Comparison of ENCODE assay signal across 8 mouse cellular contexts in genomic region chr17:74293687-74294425, GRCm38 (mm10). TPM values are rescaled to one million over a fixed set of nuclear protein-coding genes. Genes with fewer than 3 reads are reported as not detected.
A peak's percentile ranks its signal among the peaks of the same experiment; 100 is the strongest.
DNase-seq lines count a peak whose midpoint lies in the region; ATAC-seq and TF ChIP-seq lines count a peak whose summit lies in the region.

No protein-coding gene starts in this region.

- peaks cover 49% of the 10 kb centered on the region for H3K79me2 ChIP-seq in CH12.LX (replicated peaks; ENCODE audit: control insufficient read depth, extremely low read depth, insufficient read depth, poor library complexity, severe bottlenecking)

- H3K27ac ChIP-seq in CH12.LX (ENCODE audit: insufficient read depth, low read depth): peak overlapping the region; percentile 56; the same call in 1 of the 2 replicates
- peak overlapping the region; percentile 99 for H3K27ac ChIP-seq in heart, embryonic 15.5 days
- H3K27ac ChIP-seq in midbrain, embryonic 11.5 days (ENCODE audit: low read depth, low read length): peak overlapping the region; percentile 94

- no peak for TF ChIP-seq RAD21 in CH12.LX (IDR thresholded peaks at IDR 0.05; ENCODE audit: low read depth, low read length)

- H3K4me2 ChIP-seq in CH12.LX (ENCODE audit: insufficient read depth, low read depth, poor library complexity, severe bottlenecking): peak overlapping the region; percentile 95
- peak overlapping the region; percentile 83 for H3K4me2 ChIP-seq in heart, embryonic 15.5 days
- peak overlapping the region; percentile 79 for H3K4me2 ChIP-seq in midbrain, embryonic 11.5 days

- no peak for ATAC-seq in heart, embryonic 15.5 days (replicated peaks; ENCODE audit: insufficient number of reproducible peaks, insufficient read depth, low FRiP score, low read depth)
- ATAC-seq in midbrain, embryonic 11.5 days (ENCODE audit: low FRiP score): peak; percentile 1

- peak overlapping the region; percentile 98 for H3K9ac ChIP-seq in CH12.LX (ENCODE audit: insufficient read depth, low read depth)
- H3K9ac ChIP-seq in heart, embryonic 15.5 days: peak overlapping the region; percentile 95
- H3K9ac ChIP-seq in midbrain, embryonic 11.5 days (ENCODE audit: low read length): peak overlapping the region; percentile 85

- no peak for TF ChIP-seq EP300 in CH12.LX (IDR thresholded peaks at IDR 0.05; ENCODE audit: low read length)

- H3K4me3 ChIP-seq in CH12.LX (replicated peaks in 1 of 3; ENCODE audit: low read depth in 2 of 3, low read length in 2 of 3, poor library complexity in 1 of 3): peak overlapping the region; percentile 81 to 90 (median 87)
- H3K4me3 ChIP-seq in heart, embryonic 15.5 days: peak overlapping the region; percentile 92
- peak overlapping the region; percentile 91 for H3K4me3 ChIP-seq in midbrain, embryonic 11.5 days (ENCODE audit: low read depth, low read length)

- in situ Hi-C loops in CH12.LX (cut with MboI; ENCODE audit: low pct_ligation_motif_present, low pct_unique_long_range_greater_than_20kb, low sequenced_read_pairs): no loop called here

- peaks cover 5 to 20% of the 10 kb centered on the region in 2 experiments for H3K36me3 ChIP-seq in CH12.LX (replicated peaks in 1 of 2; ENCODE audit: control insufficient read depth in 1 of 2, insufficient read depth in 1 of 2, low read length in 1 of 2)
- H3K36me3 ChIP-seq in heart, embryonic 15.5 days: no peaks in the 10 kb centered on the region; the same call in 1 of the 2 replicates
- H3K36me3 ChIP-seq in midbrain, embryonic 11.5 days (ENCODE audit: control insufficient read depth, insufficient read depth, low read length): 0 out of 2 replicates have a peak, but pooled peaks cover 2% of the 10 kb centered on the region

- WGBS in heart, embryonic 15.5 days: 2% methylated on average over 18 of the region's 18 CpGs
- WGBS in midbrain, embryonic 11.5 days: 1% methylated on average over 18 of the region's 18 CpGs

- dilution Hi-C loops in CH12.LX (cut with MboI; ENCODE audit: extremely low pct_ligation_motif_present, extremely low pct_unique_long_range_greater_than_20kb, low sequenced_read_pairs): no loop called here

- no peaks in the 10 kb centered on the region for H3K27me3 ChIP-seq in CH12.LX (replicated peaks)
- no peaks in the 10 kb centered on the region for H3K27me3 ChIP-seq in heart, embryonic 15.5 days
- no peaks in the 10 kb centered on the region for H3K27me3 ChIP-seq in midbrain, embryonic 11.5 days (ENCODE audit: control insufficient read depth, insufficient read depth, low read length)

- no peak for TF ChIP-seq POLR2A in CH12.LX (IDR thresholded peaks at IDR 0.05; ENCODE audit: low read depth, low read length)

- peak; percentile 70 for DNase-seq in adrenal gland, adult 2 months
- no peak for DNase-seq in adrenal gland, adult 18-20 months (ENCODE audit: low spot score in 2 of 2)
- peak; percentile 37 for DNase-seq in CH12.LX (ENCODE audit: extremely low read depth)
- DNase-seq in embryo, embryonic 9.5 days (ENCODE audit: extremely low spot score): peak; percentile 56
- peak; percentile 17 to 43 for DNase-seq in kidney, postnatal 25 days
- peak; percentile 97 for DNase-seq in midbrain, embryonic 11.5 days (ENCODE audit: low spot score, missing footprints)
- peak; percentile 19 to 31 for DNase-seq in thymus, adult 18-20 months

- peaks cover 3 to 34% of the 10 kb centered on the region in 2 experiments; a peak in 3 of 4 replicates for H3K4me1 ChIP-seq in CH12.LX (ENCODE audit: control insufficient read depth in 1 of 2, insufficient read depth in 2 of 2)
- peaks cover 28% of the 10 kb centered on the region for H3K4me1 ChIP-seq in heart, embryonic 15.5 days (replicated peaks)
- peaks cover 13% of the 10 kb centered on the region for H3K4me1 ChIP-seq in midbrain, embryonic 11.5 days (ENCODE audit: control insufficient read depth, insufficient read depth, low read length)

- peaks cover 2% of the 10 kb centered on the region for H3K9me3 ChIP-seq in CH12.LX (replicated peaks; ENCODE audit: low read length)
- H3K9me3 ChIP-seq in heart, embryonic 15.5 days (replicated peaks): no peaks in the 10 kb centered on the region
- no peaks in the 10 kb centered on the region for H3K9me3 ChIP-seq in midbrain, embryonic 11.5 days (ENCODE audit: control insufficient read depth, low read length)

- no peak for TF ChIP-seq CTCF in CH12.LX (conservative IDR thresholded peaks at IDR 0.05 in 1 of 2, IDR thresholded peaks at IDR 0.05 in 1 of 2; ENCODE audit: low read depth in 2 of 2, low read length in 2 of 2)

TF ChIP-seq in CH12.LX, 34 proteins besides CTCF, POLR2A, EP300 and RAD21:
- TF ChIP-seq KAT2A (IDR thresholded peaks at IDR 0.05; ENCODE audit: insufficient replicate concordance, low read length) (no peak), USF2 (conservative IDR thresholded peaks at IDR 0.05; ENCODE audit: low read depth, low read length) (no peak), ZNF384 (IDR thresholded peaks at IDR 0.05; ENCODE audit: low read depth, low read length) (peak; percentile 53), POLR2AphosphoS2 (IDR thresholded peaks at IDR 0.05; ENCODE audit: low read depth, low read length) (no peak), MXI1 (IDR thresholded peaks at IDR 0.05; ENCODE audit: low read depth, low read length) (peak; percentile 60), NRF1 (IDR thresholded peaks at IDR 0.05; ENCODE audit: low read depth, low read length) (no peak), MYC (IDR thresholded peaks at IDR 0.05; ENCODE audit: low read depth, low read length) (0 out of 2 replicates have a peak, but pooled peaks have one; percentile 43), SIN3A (IDR thresholded peaks at IDR 0.05; ENCODE audit: low read length) (peak; percentile 61; the same call in 1 of the 2 replicates), IRF4 (IDR thresholded peaks at IDR 0.05; ENCODE audit: low read depth, low read length) (no peak), RCOR1 (conservative IDR thresholded peaks at IDR 0.05; ENCODE audit: low read depth, low read length) (no peak), MAFK (IDR thresholded peaks at IDR 0.05; ENCODE audit: insufficient replicate concordance, low read length) (no peak), MAX (IDR thresholded peaks at IDR 0.05; ENCODE audit: low read length) (peak; percentile 29; the same call in 1 of the 2 replicates), SMC3 (IDR thresholded peaks at IDR 0.05; ENCODE audit: low read depth, low read length) (no peak), ELF1 (IDR thresholded peaks at IDR 0.05; ENCODE audit: low read depth, low read length) (no peak), MEF2A (IDR thresholded peaks at IDR 0.05; ENCODE audit: borderline replicate concordance, low read depth, low read length) (no peak), NELFE (IDR thresholded peaks at IDR 0.05; ENCODE audit: low read depth, low read length) (no peak), TBP (conservative IDR thresholded peaks at IDR 0.05; ENCODE audit: low read depth, low read length) (no peak), CHD1 (IDR thresholded peaks at IDR 0.05; ENCODE audit: low read depth, low read length) (peak; percentile 61; the same call in 1 of the 2 replicates), ZC3H11A (IDR thresholded peaks at IDR 0.05; ENCODE audit: low read depth, low read length) (no peak), BHLHE40 (IDR thresholded peaks at IDR 0.05; ENCODE audit: low read depth, low read length) (no peak), UBTF (IDR thresholded peaks at IDR 0.05; ENCODE audit: low read depth, low read length) (no peak), TCF12 (IDR thresholded peaks at IDR 0.05; ENCODE audit: low read depth, low read length) (no peak)

RNA-seq across cellular contexts. Expression of gene Memo1, which starts 1.5 kb away (rescaled TPM):
- total RNA-seq in adrenal gland, adult 2 months (2021): 100 to 1,000 TPM; 100 to 104 TPM
- polyA plus RNA-seq in adrenal gland, adult 2 months (2012; rRNA removed): 57.4 and 61.3 TPM in 2 replicates
- total RNA-seq in adrenal gland, adult 18-20 months (2021): 100 to 1,000 TPM in 1 of 2 experiments, 10 to 100 TPM in 1; 76.5 to 101 TPM
- total RNA-seq in CH12.LX (2012; rRNA removed) (47.7 and 64.8 TPM in 2 replicates), CH12.LX (2014; rRNA removed) (133 and 160 TPM in 2 replicates)
- polyA plus RNA-seq in CH12.LX (2012; ENCODE audit: insufficient read length, low read depth): 76.4 and 83.7 TPM in 2 replicates
- 59.8 and 64.1 TPM in 2 replicates for polyA plus RNA-seq in heart, embryonic 15.5 days (2015; fragmentation: Nextera tagmentation; extraction: Ambion mirVana)
- 85.9 and 90.2 TPM in 2 replicates for polyA plus RNA-seq in midbrain, embryonic 11.5 days (2014; fragmentation: Nextera tagmentation; extraction: Ambion mirVana)

RNA-seq across cellular contexts. Expression of gene Dpy30, which starts 29.9 kb away (rescaled TPM):
- 10 to 100 TPM; 78.9 to 85.8 TPM for total RNA-seq in adrenal gland, adult 2 months (2021)
- polyA plus RNA-seq in adrenal gland, adult 2 months (2012; rRNA removed): 26.9 and 34.0 TPM in 2 replicates
- 10 to 100 TPM; 70.1 to 77.2 TPM for total RNA-seq in adrenal gland, adult 18-20 months (2021)
- 66.7 and 87.4 TPM in 2 replicates for total RNA-seq in CH12.LX (2012; rRNA removed)
- 156 and 170 TPM in 2 replicates for total RNA-seq in CH12.LX (2014; rRNA removed)
- 184 and 244 TPM in 2 replicates for polyA plus RNA-seq in CH12.LX (2012; ENCODE audit: insufficient read length, low read depth)
- polyA plus RNA-seq in heart, embryonic 15.5 days (2015; fragmentation: Nextera tagmentation; extraction: Ambion mirVana): 156 and 195 TPM in 2 replicates
- 276 and 277 TPM in 2 replicates for polyA plus RNA-seq in midbrain, embryonic 11.5 days (2014; fragmentation: Nextera tagmentation; extraction: Ambion mirVana)

RNA-seq across cellular contexts. Expression of gene Spast, which starts 44.9 kb away (rescaled TPM):
- 10 to 100 TPM; 26.1 to 33.4 TPM for total RNA-seq in adrenal gland, adult 2 months (2021)
- 11.0 and 12.5 TPM in 2 replicates for polyA plus RNA-seq in adrenal gland, adult 2 months (2012; rRNA removed)
- 10 to 100 TPM; 28.6 to 30.5 TPM for total RNA-seq in adrenal gland, adult 18-20 months (2021)
- total RNA-seq in CH12.LX (2012; rRNA removed) (15.0 and 17.3 TPM in 2 replicates), CH12.LX (2014; rRNA removed) (26.8 and 30.8 TPM in 2 replicates)
- 19.5 and 21.7 TPM in 2 replicates for polyA plus RNA-seq in CH12.LX (2012; ENCODE audit: insufficient read length, low read depth)
- polyA plus RNA-seq in heart, embryonic 15.5 days (2015; fragmentation: Nextera tagmentation; extraction: Ambion mirVana): 12.6 and 14.2 TPM in 2 replicates
- polyA plus RNA-seq in midbrain, embryonic 11.5 days (2014; fragmentation: Nextera tagmentation; extraction: Ambion mirVana): 46.8 and 48.8 TPM in 2 replicates

Comparison
In these comparisons a context has a peak if more than half of its experiments do, and no peak if none do; other contexts are left out.
1. DNase-seq: peak in adrenal gland, adult 2 months (single experiment), CH12.LX (single experiment), embryo, embryonic 9.5 days (single experiment), kidney, postnatal 25 days (2 of 2), midbrain, embryonic 11.5 days (single experiment) and thymus, adult 18-20 months (2 of 2); none in adrenal gland, adult 18-20 months (0 of 2).
2. Peak in every context shown above with its lines, with median percentiles within 50 percentile points of each other: H3K27ac ChIP-seq, H3K4me2 ChIP-seq, H3K4me3 ChIP-seq and H3K9ac ChIP-seq.